Mouse (Mus musculus): Measurements from ENCODE around the gene Smco3.

GRCm38 (mm10) chr6:136808014-136808417 is 27.2 kb downstream of the Smco3 start, which contains the start of gene H2afj:
- TF ChIP-seq CTCF (IDR thresholded peaks at IDR 0.05; ENCODE audit: extremely low read depth, insufficient read length, insufficient replicate concordance, low read depth, low read length) (no peak), POLR2A (IDR thresholded peaks at IDR 0.05; ENCODE audit: low read depth, low read length) (peak; percentile 66)

Data from small intestine, adult 2 months (tissue).